Mouse (Mus musculus) myocyte (in vitro differentiated cells): Measurements from ENCODE around the gene Atxn2. TPM values are rescaled to one million over a fixed set of nuclear protein-coding genes. Genes with fewer than 3 reads are reported as not detected.

Source experiments
- H3K27me3 ChIP-seq: one replicate; pipeline ENCODE4 v1.6.1; 2011; ENCODE audit not compliant: control insufficient read depth, insufficient read depth, insufficient read length
- H3K36me3 ChIP-seq: one replicate; pipeline ENCODE4 v1.6.1; 2011; ENCODE audit not compliant: control insufficient read depth, insufficient read depth
- H3K4me2 ChIP-seq: one replicate; pipeline ENCODE4 v1.6.1; 2011; ENCODE audit warnings: low read depth, control low read depth
- H3K4me3 ChIP-seq: one replicate; pipeline ENCODE4 v1.5.1; 2011; ENCODE audit warnings: mild to moderate bottlenecking, control low read depth, moderate library complexity
- H3K79me2 ChIP-seq: one replicate; pipeline ENCODE4 v1.6.1; 2011; ENCODE audit not compliant: control insufficient read depth, insufficient read depth
- H3ac ChIP-seq: one replicate; pipeline ENCODE4 v1.6.1; 2011; ENCODE audit not compliant: control insufficient read depth, insufficient read length
- CEBPB ChIP-seq: IDR thresholded peaks from 2 replicates; pipeline ENCODE4 v1.6.1; 2011; ENCODE audit warnings: mild to moderate bottlenecking, moderate library complexity; ENCODE audit not compliant: poor library complexity, insufficient read depth, severe bottlenecking
- E2F4 ChIP-seq: IDR thresholded peaks from one replicate; pipeline ENCODE4 v1.6.1; 2011; ENCODE audit warnings: mild to moderate bottlenecking, control low read depth, moderate library complexity; ENCODE audit not compliant: insufficient read depth
- MAX ChIP-seq: IDR thresholded peaks from one replicate; pipeline ENCODE4 v1.6.1; 2011; ENCODE audit warnings: low read depth, mild to moderate bottlenecking, control low read depth
- MYOD1 ChIP-seq, 3 experiments: IDR thresholded peaks; one replicate each; pipeline ENCODE4 v1.6.1; 2011; ENCODE audit warnings: control low read depth in 2 of 3, low read depth in 2 of 3, mild to moderate bottlenecking in 2 of 3, moderate library complexity in 1 of 3; ENCODE audit not compliant: insufficient read length in 2 of 3, control insufficient read depth in 1 of 3
- MYOG ChIP-seq, 3 experiments: IDR thresholded peaks; one replicate each; pipeline ENCODE4 v1.6.1; 2011; ENCODE audit warnings: control low read depth in 2 of 3, low read depth in 2 of 3, mild to moderate bottlenecking in 2 of 3; ENCODE audit not compliant: insufficient read length in 2 of 3, control insufficient read depth in 1 of 3, insufficient read depth in 1 of 3
- POLR2A ChIP-seq: IDR thresholded peaks from one replicate; pipeline ENCODE4 v1.6.1; 2011; ENCODE audit warnings: low read depth, mild to moderate bottlenecking, control low read depth, moderate library complexity; ENCODE audit not compliant: insufficient read length
- POLR2AphosphoS2 ChIP-seq: IDR thresholded peaks from one replicate; pipeline ENCODE4 v1.6.1; 2011; ENCODE audit warnings: low read depth, control low read depth; ENCODE audit not compliant: insufficient read length
- REST ChIP-seq: IDR thresholded peaks from one replicate; pipeline ENCODE4 v1.6.1; 2011; ENCODE audit warnings: mild to moderate bottlenecking, control low read depth, moderate library complexity; ENCODE audit not compliant: insufficient read depth, insufficient read length
- SRF ChIP-seq: IDR thresholded peaks from one replicate; pipeline ENCODE4 v1.6.1; 2011; ENCODE audit warnings: low read depth; ENCODE audit not compliant: control insufficient read depth, insufficient read length
- TCF12 ChIP-seq: IDR thresholded peaks from one replicate; pipeline ENCODE4 v1.6.1; 2011; ENCODE audit warnings: mild to moderate bottlenecking, control low read depth; ENCODE audit not compliant: poor library complexity, insufficient read depth, severe bottlenecking
- TCF3 ChIP-seq: IDR thresholded peaks from one replicate; pipeline ENCODE4 v1.6.1; 2011; ENCODE audit warnings: low read depth, control low read depth; ENCODE audit not compliant: insufficient read length
- USF1 ChIP-seq: IDR thresholded peaks from one replicate; pipeline ENCODE4 v1.6.1; 2011; ENCODE audit warnings: low read depth, mild to moderate bottlenecking, control low read depth, moderate library complexity
- polyA plus RNA-seq: library from polyadenylated mRNA; unstranded; fragments of >200 nt; fragmentation: generic; extraction: Trizol; gene quantifications from one replicate; pipeline ENCODE4 v1.2.1, GENCODE M21; 2012; ENCODE audit warnings: missing spikeins

Atxn2 gene
- polyA plus RNA-seq, 1 experiment, result 95.3 TPM

DNA sequence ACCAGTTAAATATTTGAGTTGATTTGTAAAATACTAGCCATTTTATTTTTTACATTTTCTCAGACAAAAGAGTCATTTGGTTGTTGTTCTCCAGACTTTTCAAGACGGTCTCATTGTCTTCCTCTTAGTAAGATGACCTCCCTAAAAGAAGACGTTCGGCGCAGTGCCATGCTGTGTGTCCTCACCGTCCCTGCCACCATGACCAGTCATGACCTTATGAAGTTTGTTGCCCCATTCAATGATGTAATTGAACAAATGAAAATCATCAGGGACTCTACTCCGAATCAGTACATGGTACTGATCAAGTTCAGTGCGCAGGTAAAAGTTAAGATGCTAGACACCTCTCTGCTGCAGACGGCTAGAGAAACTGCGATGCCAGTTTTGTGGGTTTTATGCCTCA, 46.2 kb upstream of the Atxn2 start:
- Histone ChIP-seq H3K36me3 (peaks cover 24% of the 10 kb centered on the region), H3K4me2 (no peak overlapping the region), H3K27me3 (no peaks in the 10 kb centered on the region), H3K79me2 (peaks cover 29% of the 10 kb centered on the region), H3K4me3 (no peak overlapping the region), H3ac (no peak overlapping the region)
- TF ChIP-seq TCF3 (no peak), POLR2A (no peak), TCF12 (no peak), POLR2AphosphoS2 (no peak), MAX (no peak), MYOD1 (IDR thresholded peaks at IDR 0.05; ENCODE audit: control insufficient read depth in 1 of 3, insufficient read length in 2 of 3, low read depth in 2 of 3) (no peak), SRF (no peak), E2F4 (no peak), MYOG (IDR thresholded peaks at IDR 0.05; ENCODE audit: control insufficient read depth in 1 of 3, insufficient read depth in 1 of 3, insufficient read length in 2 of 3, low read depth in 2 of 3) (no peak), CEBPB (no peak), REST (no peak), USF1 (no peak)

DNA sequence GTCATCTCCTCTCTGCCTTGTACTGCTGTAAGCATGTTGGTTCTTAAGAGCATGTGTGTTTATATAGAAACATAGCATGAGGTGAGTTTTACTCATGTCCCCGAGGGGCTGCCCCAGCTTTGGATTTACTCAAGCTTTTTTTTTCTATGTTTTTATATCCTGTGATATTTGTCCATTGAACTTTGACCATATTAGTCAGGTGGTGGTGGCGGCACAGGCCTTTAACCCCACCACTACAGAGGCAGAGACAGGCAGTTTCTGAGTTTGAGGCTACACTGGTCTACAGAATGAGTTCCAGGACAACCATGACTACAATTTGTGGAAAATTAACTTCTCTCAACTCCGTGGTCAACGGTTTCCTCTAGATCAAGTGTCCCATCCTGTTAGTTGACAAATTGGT, 44.1 kb upstream of the Atxn2 start:
- H3K79me2 ChIP-seq, result peaks cover 19% of the 10 kb centered on the region
- peaks cover 35% of the 10 kb centered on the region for H3K36me3 ChIP-seq
- no peak overlapping the region for H3K4me3 ChIP-seq
- TF ChIP-seq SRF, result no peak
- no peak for TF ChIP-seq REST
- TF ChIP-seq MAX, result no peak
- TF ChIP-seq POLR2AphosphoS2, result no peak
- TF ChIP-seq MYOG (IDR thresholded peaks at IDR 0.05; ENCODE audit: control insufficient read depth in 1 of 3, insufficient read depth in 1 of 3, insufficient read length in 2 of 3, low read depth in 2 of 3), result no peak
- TF ChIP-seq POLR2A, result no peak
- TF ChIP-seq TCF12, result no peak
- no peak for TF ChIP-seq CEBPB
- TF ChIP-seq USF1, result no peak
- no peak for TF ChIP-seq MYOD1 (IDR thresholded peaks at IDR 0.05; ENCODE audit: control insufficient read depth in 1 of 3, insufficient read length in 2 of 3, low read depth in 2 of 3)
- TF ChIP-seq E2F4, result no peak
- TF ChIP-seq TCF3, result no peak
- H3ac ChIP-seq, result no peak overlapping the region
- H3K27me3 ChIP-seq, result no peaks in the 10 kb centered on the region
- H3K4me2 ChIP-seq, result peak overlapping the region; percentile 22

DNA sequence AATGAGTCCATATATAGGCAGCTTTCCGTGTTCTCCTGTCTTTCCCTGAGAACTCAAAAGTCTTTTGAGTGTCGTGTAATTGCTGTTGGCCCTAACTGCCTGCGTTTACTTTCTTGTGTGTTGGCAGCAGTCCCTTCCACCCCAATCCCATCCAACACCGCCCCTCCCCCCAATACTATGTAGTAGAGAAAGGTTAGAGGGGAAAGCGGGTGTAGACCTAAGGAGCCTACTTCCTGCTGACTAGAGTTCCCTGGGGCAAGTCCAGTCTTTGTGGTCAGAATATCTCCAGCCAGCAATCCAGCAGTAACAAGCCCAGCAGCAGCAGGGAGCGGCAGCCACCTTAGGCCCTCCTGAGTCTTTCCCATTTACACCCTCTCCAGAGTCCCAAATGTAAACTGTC, 42.7 kb upstream of the Atxn2 start:
- Histone ChIP-seq H3K36me3 (peaks cover 32% of the 10 kb centered on the region), H3K4me3 (no peak overlapping the region), H3K4me2 (peak overlapping the region; percentile 22), H3K27me3 (no peaks in the 10 kb centered on the region), H3ac (no peak overlapping the region), H3K79me2 (peaks cover 9% of the 10 kb centered on the region)
- TF ChIP-seq TCF3, result no peak
- no peak for TF ChIP-seq E2F4
- no peak for TF ChIP-seq REST
- TF ChIP-seq MYOD1 (IDR thresholded peaks at IDR 0.05; ENCODE audit: control insufficient read depth in 1 of 3, insufficient read length in 2 of 3, low read depth in 2 of 3), result no peak
- no peak for TF ChIP-seq USF1
- no peak for TF ChIP-seq POLR2A
- no peak for TF ChIP-seq MYOG (IDR thresholded peaks at IDR 0.05; ENCODE audit: control insufficient read depth in 1 of 3, insufficient read depth in 1 of 3, insufficient read length in 2 of 3, low read depth in 2 of 3)
- no peak for TF ChIP-seq TCF12
- no peak for TF ChIP-seq SRF
- TF ChIP-seq MAX, result no peak
- TF ChIP-seq CEBPB, result no peak

DNA sequence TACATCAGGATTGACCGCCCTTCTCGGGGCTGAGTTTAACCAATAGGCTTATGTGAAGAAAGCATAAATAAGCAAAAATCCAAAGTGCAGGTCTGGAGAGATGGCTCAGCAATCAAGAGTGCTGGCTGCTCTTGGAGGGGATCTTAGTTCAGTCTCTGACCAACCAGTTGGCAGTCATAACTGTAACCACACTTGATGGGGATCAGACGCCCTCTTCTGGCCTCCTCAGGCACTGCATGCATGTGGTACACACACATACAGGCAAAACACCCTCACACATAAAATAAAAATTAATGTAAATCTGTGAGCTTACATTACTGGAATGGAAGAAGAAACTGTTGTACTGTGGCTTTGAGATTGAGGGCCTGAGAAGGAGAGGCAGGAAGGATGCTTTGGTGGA, 40.7 kb upstream of the Atxn2 start:
- Histone ChIP-seq H3K36me3 (peaks cover 23% of the 10 kb centered on the region), H3ac (no peak overlapping the region), H3K79me2 (peaks cover 9% of the 10 kb centered on the region), H3K27me3 (no peaks in the 10 kb centered on the region), H3K4me2 (no peak overlapping the region), H3K4me3 (no peak overlapping the region)
- TF ChIP-seq USF1 (no peak), POLR2A (no peak), MAX (no peak), TCF3 (no peak), MYOD1 (IDR thresholded peaks at IDR 0.05; ENCODE audit: control insufficient read depth in 1 of 3, insufficient read length in 2 of 3, low read depth in 2 of 3) (no peak), REST (no peak), E2F4 (no peak), CEBPB (no peak), POLR2AphosphoS2 (no peak), TCF12 (no peak), SRF (no peak), MYOG (IDR thresholded peaks at IDR 0.05; ENCODE audit: control insufficient read depth in 1 of 3, insufficient read depth in 1 of 3, insufficient read length in 2 of 3, low read depth in 2 of 3) (no peak)

DNA sequence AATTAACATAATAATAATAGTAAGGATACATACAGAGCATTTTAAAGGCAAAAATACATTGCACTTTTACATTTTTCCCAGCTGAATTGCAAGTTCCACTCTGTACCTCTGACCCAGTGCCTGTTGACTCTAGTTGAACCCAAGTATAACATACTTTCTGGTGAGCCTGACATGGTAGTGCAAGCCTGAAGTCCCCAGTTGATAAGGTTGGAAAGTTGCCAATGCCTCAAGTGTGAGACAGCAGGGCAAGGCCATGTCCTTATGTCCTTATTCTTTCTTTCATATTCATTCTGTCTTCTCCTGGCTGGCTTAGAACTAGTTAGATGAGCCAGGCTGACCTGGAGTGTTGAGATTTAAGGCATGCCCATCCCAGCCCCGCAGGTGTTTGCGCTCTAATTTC, 28.9 kb upstream of the Atxn2 start:
- Histone ChIP-seq H3K79me2 (no peaks in the 10 kb centered on the region), H3ac (no peak overlapping the region), H3K27me3 (no peaks in the 10 kb centered on the region), H3K36me3 (peaks cover 36% of the 10 kb centered on the region), H3K4me2 (no peak overlapping the region), H3K4me3 (no peak overlapping the region)
- TF ChIP-seq POLR2AphosphoS2, result no peak
- TF ChIP-seq CEBPB, result no peak
- no peak for TF ChIP-seq MYOG (IDR thresholded peaks at IDR 0.05; ENCODE audit: control insufficient read depth in 1 of 3, insufficient read depth in 1 of 3, insufficient read length in 2 of 3, low read depth in 2 of 3)
- TF ChIP-seq TCF12, result no peak
- TF ChIP-seq USF1, result no peak
- no peak for TF ChIP-seq SRF
- TF ChIP-seq E2F4, result no peak
- TF ChIP-seq POLR2A, result no peak
- no peak for TF ChIP-seq MAX
- no peak for TF ChIP-seq REST
- TF ChIP-seq MYOD1 (IDR thresholded peaks at IDR 0.05; ENCODE audit: control insufficient read depth in 1 of 3, insufficient read length in 2 of 3, low read depth in 2 of 3), result no peak
- no peak for TF ChIP-seq TCF3
